Mouse (Mus musculus): ENCODE data around the gene Dnm3.

DNA sequence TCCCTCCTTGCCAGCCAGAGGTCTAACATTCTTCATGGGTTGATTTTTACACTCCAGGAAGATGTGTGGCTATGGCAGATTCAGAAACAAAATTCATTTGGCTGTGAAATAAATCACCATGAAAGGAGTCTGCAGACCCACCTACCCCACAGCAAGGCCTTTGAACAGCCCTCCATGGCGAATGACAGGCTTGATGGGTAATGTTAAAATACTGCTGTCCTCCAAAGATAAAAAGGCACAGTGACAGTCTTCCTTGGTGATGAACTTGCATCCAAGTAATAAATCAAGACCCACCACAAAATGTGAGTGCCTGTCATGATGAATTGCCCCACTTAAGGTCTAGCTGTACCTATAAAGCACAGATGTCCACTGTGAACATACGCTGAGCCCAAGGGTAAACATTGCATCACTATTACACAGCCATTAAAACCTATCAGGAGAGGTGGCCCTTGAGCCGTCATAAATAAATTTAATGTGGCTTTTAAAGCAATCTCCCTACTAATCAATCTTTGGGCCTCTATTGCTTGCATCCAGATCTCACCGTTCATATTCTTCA lies 131.3 kb downstream of the Dnm3 start:
- TF ChIP-seq POLR2A (IDR thresholded peaks at IDR 0.05; ENCODE audit: control insufficient read depth in 1 of 2, insufficient read depth in 1 of 2, low read depth in 1 of 2, low read length in 2 of 2, poor library complexity in 1 of 2), result no peak
- no peak for TF ChIP-seq CTCF (IDR thresholded peaks at IDR 0.05 in 2 of 3, conservative IDR thresholded peaks at IDR 0.05 in 1 of 3; ENCODE audit: control insufficient read depth in 1 of 3, insufficient read depth in 1 of 3, low read depth in 2 of 3, low read length in 3 of 3, poor library complexity in 1 of 3, severe bottlenecking in 1 of 3)
- no peak for TF ChIP-seq ZNF384 (IDR thresholded peaks at IDR 0.05; ENCODE audit: low read depth, low read length)
- TF ChIP-seq SIN3A (IDR thresholded peaks at IDR 0.05; ENCODE audit: low read length), result no peak
- TF ChIP-seq USF1 (IDR thresholded peaks at IDR 0.05; ENCODE audit: low read depth, low read length), result no peak
- TF ChIP-seq EP300 (IDR thresholded peaks at IDR 0.05; ENCODE audit: low read depth in 1 of 2, low read length in 2 of 2), result no peak
- no peak for TF ChIP-seq GATA1 (IDR thresholded peaks at IDR 0.05; ENCODE audit: low read depth, low read length)
- no peak for TF ChIP-seq RCOR1 (IDR thresholded peaks at IDR 0.05; ENCODE audit: low read depth, low read length)
- TF ChIP-seq RAD21 (IDR thresholded peaks at IDR 0.05; ENCODE audit: low read depth, low read length), result no peak
- TF ChIP-seq ELF1 (IDR thresholded peaks at IDR 0.05; ENCODE audit: low read depth, low read length), result no peak
- no peak for TF ChIP-seq MAFK (IDR thresholded peaks at IDR 0.05; ENCODE audit: borderline replicate concordance, low read depth, low read length)
- TF ChIP-seq TCF12 (IDR thresholded peaks at IDR 0.05; ENCODE audit: low read depth, low read length), result no peak
